Mouse (Mus musculus): Measurements from ENCODE around the gene Ncoa3.

- TF ChIP-seq CTCF (IDR thresholded peaks at IDR 0.05; ENCODE audit: low read depth) (no peak), EP300 (IDR thresholded peaks at IDR 0.05; ENCODE audit: low read depth) (no peak)
These were observed 901 bp downstream of the Ncoa3 start for GRCm38 (mm10) chr2:165993173-165993900.

All from liver, postnatal 0 days (tissue).